Mouse (Mus musculus): ENCODE measurements around the gene Slc38a10.

Gene Slc38a10

DNA sequence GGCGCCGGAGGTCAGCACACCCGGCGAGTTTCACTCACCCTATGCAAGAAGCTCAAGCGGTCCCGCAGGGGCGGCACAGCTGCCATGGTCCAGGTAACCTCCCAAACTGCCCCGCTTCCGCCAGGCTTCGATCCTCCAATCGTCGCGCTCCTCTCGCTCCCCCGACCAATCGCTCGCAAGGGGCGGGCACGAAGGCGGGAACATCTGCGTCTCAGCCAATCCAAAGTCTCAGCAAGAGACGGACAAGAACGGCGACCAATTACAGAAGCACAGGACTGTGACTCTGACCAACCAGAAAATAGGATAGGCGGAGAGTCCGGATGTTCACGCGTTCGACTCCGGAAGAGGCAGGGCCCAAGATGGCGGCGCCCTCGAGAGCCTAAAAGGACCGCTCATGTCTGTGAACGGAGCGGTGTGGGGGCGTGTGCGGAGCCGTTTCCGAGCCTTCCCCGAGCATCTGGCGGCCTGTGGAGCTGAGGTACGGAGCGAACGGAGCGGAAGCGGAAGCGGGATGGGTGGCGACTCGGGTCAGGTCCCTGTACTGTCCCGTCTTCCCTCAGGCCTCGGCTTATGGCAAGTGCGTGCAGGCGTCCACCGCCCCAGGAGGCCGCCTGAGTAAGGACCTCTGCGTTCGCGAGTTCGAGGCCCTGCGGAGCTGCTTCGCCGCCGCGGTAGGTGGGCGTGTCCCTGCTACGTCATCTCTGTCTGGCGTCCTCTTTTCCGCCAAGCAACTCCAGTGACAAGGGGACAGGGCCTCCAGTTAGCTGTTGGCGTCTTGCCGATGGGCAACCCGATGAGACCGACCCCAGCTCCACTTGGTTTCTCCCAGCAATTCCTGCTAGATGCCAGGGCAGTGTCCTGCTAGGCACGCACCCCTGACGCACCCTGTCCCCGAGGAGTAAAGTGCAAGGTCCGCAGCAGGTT lies 52.3 kb downstream of the Slc38a10 start, which contains the start of the genes Tepsin and Ndufaf8:
Gene Tepsin, minus strand, starts transcription at position 144 of the 924 bp plus-strand sequence.
Gene Ndufaf8, plus strand, starts transcription at position 341 of the 924 bp plus-strand sequence.
- peak; percentile 96 for DNase-seq

DNA sequence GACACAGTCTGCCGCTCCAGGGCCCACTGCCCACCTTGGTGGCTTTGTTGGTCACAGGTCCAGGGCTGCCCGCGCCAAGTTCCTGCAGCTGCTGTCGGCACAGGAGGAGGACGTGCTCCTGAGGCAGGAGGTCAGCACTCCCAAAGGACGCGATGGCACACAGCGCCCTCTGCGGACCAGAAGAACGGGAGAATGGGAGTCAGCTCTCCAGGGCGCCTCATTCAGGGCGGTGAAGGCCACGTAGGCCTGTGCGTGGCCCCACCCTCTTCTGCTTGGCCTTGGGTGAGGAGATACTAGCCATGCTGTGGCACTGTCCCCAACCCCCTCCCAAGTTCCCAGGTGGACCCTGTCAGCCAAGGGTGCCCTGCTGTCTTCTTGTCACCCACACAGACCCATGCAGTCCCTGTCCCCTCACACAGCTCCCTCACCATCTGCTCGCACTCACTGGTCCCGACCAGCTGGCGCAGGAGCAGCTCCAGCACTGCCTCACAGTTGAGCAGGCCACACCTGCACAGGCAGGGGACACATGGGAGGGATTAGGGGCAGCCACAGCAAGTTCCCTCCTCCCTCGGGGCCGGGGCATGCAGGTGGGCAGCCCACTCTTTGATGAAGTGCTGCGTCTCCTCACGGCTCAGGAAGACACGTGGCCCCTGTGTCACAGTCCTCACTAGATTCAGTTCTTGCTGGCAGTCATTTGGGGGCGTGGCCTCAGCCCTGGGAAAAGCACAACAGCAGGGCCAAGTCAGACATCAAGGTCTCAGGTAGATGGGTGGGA lies 58.1 kb downstream of the Slc38a10 start:
- no peak for DNase-seq

DNA sequence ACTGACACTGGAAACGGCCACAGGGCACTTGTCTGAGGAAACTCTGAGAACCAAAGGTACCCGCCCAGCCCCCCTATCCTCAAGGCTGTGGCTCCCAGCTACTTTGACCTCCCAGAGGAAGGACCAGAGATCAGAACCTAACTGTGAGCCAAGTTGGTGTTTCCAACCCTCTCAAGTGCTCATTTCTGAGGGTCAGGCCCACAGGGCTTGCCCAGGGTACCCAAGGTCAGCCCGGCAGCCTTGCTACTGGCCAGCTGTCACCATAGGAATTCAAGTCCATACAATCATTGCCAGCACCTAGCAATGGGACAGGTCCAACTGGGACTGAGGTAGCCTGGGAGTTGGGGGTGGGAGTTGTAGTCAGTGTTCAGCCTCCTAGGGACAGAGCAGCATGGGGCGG lies 60.5 kb downstream of the Slc38a10 start:
- no peak for DNase-seq

DNA sequence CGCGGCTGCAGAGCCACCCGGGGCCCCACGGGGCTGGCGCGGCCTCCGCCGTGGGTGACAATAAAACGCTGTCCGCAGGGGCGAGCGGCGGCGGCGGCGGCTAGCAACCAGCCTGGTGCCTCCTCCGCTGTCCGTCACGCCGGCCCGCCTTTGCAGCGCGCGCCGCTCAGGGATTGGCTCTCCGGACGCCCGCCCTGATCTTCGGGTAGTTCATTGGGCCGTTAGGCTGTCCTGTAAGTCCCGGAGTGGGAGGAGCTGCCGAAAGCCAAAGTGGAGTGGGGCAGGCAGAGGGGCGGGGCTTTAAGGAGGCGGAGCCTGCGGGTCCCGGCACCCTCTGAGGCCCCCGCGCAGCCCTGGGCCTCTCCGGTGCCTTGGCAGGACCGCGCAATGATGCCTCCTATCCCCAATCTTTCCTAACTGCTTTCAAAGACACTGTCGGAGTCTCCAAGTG lies 64.4 kb downstream of the Slc38a10 start, which contains the start of gene Cep131:
Gene Cep131, minus strand, starts transcription at position 126 of the 451 bp plus-strand sequence.
- peak; percentile 99 for DNase-seq

DNA sequence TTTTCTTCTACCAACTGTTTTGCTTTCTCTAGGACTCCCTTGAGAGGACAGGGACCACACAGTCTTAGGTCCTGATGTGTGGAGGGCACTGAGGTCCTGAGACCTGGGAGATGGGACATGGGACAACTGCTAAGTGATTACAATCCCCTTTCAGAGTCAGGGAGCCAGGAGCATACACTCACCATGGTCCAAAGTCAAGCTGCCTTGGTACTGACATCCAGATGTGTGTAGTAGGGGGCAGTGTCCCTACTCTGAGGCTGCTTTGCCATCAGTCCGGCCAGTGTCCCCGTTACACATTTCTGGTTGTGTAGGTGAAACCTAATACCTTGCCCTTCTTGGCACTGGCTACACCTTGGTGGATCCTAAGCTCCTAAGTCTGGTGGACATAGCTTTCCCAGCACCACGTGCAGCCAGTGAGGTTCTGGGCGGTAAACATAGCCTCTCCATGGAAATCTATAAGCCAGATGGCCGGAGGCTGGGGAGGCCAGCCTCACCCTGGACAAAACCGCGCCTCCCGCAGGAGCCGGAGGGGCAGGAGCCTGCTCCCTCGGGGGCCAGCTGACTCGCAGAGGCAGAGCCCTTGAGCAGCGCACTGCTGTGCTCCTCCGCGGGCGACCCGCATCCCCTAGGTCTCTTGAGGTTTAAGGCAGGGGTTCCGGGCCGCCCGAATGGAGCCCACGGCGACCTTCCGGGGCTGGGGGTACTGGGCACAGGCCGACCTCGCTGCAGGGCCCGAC lies 65.1 kb downstream of the Slc38a10 start:
- peak; percentile 63 for DNase-seq

DNA sequence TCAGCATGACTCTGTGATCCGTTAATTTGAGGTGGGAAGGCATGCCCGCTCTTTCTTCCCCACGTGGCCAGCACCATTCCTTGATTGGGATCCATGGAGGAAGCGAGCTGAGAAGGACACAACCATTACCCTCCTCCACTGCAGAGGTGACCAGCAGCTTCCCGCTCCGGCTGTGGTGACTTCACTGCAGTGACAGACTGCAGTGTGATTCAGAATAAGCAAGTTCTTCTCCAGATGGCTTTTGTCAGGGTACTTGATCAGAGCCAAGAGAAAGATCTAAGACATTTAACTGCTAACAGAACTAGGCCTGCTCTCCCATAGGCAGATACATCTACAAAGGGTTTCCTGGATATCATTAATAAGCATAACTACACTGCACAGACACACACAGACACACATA lies 70.9 kb downstream of the Slc38a10 start:
- no peak for DNase-seq

DNA sequence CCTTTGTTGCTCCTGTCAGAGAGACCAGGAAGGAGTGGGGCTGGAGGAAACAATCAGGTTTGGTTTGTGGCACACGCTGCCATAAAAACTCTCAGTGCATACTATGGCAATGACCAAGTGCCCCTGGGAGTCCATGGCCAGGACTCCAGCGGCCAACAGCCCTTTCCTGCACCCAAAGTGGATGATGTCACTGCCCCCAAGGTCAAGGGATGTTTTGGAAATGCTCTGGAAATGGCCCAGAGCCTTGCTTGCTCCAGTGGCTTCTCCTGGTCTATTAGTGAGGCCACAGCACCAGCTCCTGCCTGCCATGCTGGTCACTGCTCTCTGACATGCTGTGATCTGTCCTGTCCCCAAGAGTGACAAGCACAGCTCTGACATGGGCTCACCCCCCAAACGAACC lies 75.0 kb downstream of the Slc38a10 start:
- DNase-seq = no peak

DNA sequence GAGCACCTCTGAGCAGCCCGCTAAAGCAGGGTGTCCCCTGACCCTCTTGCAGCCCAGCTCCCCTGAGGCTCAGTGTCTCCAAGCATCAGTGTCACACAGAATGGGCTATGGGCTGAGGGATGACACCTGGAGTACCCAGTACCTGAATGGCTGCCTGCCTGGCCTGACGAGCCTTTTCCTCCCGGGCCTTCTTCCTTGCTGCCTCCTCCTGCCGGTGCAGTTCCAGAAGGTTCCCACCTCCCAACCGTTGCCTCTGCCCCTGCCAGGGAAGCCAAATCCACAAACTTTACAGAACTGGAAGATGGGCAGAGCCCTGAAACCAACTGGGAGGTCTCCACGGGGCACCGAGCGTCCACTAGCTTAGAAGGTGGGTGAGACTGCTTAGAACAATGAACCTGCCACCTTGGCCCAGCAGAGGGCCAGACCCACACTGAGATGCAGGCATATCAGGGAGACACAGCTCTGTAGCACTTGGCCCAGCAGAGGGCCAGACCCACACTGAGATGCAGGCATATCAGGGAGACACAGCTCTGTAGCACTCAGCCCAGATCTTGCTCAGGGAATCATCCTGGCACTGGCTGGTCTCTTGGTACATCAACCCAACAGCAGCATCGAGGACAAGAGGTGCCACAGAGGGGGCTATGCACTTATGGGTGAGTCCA lies 78.0 kb downstream of the Slc38a10 start:
- DNase-seq = no peak

DNA sequence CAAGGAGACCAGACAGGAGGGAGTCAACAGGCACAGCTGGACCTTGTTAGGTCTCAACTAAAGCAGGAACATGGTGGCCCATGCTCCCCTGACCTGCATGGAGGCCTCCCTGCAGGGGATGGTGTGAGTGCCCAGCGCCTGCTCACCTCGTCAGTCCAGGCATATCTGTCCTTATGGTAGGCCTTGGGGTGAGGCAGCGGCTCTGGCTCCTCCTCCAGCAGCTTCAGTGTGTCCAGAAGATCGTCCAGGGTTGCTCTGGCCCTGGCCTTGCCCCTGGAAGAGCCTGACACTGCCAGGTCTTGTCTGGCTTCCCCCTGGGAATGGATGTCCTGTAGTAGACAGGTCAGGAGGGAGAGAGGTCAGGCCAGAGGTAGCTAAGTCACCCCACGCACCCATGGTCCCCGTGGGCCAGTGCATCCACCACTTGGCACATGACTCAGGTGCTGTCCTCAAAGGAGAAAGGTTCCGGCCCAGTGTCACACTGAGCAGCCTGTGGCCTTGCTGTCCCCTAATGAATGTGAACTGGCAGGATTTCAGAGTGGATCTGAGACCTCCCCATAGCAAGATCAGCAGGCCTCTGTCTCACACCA lies 79.3 kb downstream of the Slc38a10 start:
- no peak for DNase-seq

DNA sequence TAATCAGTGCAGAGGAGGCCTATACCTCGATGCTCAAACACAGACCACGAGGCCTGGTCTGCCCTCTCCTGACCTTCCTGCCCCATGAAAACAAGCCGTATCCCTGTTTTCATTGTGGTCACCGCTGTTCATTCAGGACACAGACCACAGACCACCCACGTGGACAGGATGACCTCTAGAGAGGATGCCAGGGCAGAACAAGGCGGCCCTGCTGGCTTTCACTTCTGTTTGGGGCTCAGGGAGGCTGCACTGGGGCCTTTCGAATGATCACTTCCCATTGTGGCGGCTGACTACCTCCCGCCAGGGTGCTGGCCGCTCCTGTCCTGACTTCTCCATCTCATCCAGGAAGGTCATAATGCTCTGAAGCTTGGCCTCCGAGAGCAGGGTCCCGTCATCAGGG lies 80.1 kb downstream of the Slc38a10 start:
- peak; percentile 48 for DNase-seq

DNA sequence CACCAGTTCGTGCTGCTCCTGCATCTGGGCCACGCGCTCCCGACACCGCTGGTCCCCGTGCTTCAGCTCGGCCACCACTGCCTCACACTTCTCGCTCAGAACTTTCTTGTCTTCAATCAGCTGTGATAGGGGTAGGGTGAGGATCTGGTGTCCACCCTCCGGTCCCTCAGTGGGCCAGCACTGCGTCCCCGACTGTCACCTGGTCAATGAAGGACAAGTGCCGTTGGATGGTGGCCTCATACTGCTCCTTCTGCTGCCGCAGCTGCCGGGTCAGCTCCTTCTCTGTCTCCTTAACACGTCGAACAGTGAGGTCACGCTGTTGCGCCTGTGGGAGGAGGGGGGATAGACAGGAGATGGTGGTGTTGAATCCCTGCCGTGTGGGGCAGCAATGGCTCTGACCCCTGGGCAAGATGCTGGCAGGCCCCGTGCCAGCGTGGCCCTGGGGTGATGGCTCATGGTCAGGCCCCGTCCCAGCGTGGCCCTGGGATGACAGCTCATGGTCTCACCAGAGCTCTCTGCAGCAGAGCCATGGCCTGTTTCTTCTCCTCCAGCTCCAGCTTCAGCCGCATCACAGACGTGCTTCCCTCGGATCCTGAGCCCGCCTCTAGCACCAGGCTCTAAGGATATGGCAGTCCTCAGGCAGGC lies 80.7 kb downstream of the Slc38a10 start:
- no peak for DNase-seq

DNA sequence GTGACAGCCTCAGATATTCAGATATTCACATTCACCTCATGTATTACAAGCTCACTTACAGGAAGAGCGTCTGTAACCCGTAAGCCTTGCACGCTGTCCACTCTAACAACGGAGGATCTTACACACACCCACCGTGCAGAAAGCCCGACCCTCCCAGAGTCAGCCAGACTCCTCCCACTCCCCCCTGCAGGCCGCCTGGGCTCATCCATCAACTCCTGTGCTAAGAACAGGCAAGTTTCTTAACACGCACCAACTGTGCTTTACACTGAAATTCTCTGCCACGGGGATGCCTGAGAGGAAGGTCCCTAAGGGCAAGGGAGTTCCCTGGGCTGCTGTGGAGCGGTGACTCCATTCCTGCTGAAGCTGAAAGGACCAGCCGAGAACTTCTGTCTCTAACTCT lies 81.9 kb downstream of the Slc38a10 start:
- peak; percentile 47 for DNase-seq

DNA sequence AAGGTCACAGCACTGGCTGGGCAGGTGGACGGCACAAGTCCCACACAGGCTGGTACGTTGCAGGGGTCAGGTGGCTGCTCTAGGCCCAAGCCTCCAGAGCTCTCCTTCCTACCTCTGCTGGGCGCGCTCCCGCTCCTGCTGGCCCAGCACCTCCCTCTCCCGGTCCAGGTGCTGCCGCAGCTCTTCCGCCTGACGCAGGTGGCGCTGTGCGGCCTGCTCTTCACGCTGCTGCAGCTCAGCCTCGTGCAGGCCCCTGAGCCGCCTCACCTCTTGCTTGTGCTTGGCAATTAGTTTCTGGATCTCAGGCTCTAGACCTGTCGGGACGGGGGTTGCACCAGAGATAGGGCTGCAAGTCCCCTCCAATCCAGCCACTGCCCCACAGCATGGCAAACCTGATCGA lies 83.3 kb downstream of the Slc38a10 start:
- DNase-seq = peak; percentile 45

DNA sequence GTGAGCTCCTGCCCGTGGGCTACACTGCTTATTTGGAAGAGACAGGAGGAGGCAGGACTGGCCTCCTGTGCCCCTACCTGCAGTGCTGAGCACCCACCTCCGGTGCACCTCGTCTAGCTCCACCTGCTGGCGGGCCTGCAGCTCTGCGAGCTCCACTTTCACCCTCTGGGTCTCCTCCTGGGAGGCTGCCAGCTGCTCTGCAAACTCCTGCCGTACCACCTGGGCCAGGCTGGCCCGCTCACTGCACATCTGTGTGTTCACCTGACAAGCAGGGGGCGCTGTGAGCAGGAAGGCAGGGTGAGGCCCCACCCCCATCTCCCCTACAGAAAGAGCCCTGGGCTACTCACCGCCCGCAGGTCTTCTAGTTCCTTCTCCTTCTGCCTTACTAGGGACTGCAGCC lies 85.9 kb downstream of the Slc38a10 start:
- peak; percentile 54 for DNase-seq

DNA sequence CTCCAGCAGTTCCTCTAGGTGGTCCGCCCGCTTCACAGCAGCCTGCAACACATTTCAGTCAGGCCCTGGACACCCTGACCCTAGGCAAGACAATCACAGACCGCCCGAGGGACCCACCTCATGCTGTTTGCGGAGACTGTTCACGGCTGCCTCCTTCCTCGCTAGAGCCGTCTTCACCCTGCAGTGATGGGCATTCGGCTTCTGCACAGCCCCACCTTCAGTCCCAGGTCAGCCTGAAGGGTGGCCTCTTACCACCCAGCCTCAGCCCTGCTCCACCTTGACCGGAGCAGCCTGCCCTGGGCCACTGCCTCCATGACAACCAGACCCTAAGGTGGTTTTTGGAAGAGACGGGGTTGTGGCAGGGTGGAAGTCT lies 86.5 kb downstream of the Slc38a10 start:
- DNase-seq = no peak

DNA sequence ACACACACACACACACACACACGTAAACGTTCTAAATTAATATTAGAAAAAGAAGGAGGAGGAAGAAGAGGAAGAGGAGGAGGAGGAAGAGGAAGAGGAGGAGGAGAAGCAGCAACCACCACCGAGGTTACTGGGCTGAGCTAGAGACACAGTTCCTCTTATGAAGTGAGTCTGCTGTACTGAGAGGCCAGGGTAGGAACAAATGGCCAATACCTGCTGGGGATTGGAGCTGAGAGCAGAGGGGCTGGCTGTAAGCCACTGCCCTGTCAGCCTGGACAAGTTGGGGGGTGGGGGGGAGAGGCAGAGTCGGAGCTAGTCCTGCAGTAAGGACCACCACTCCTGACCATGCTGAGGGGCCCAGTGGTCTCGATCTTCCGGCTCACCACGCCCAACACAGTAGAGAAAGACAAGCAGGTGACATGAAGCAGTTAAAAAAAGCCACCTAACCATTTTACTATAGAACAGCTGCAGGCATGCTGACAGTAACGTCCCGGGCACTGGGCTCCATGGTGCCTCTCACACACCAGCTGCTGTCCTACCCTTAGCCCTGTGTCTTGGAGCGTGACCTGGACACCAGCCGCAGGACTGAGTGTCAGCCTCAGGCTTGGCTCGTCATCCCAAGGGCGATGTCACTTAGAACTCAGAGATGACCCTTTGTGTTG lies 87.0 kb downstream of the Slc38a10 start:
- DNase-seq = no peak

DNA sequence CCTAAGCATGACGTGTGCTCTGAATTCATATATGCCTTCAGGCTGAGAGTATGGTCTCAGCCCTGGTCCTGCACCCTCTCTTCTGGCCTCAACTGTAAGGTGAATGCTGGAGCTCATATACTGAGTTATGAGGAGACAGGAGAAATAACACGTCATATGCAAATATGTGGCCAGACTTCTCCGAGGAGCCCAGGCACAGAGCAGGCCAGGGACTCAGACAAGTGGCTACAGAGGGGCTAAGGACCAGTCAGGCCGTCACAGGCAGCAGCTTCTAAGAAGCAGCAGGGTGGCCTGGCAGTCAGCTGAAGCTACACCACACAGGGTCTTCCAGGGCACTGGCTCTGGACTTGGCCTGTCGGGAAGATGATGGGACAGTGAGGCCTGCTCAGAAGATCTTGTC lies 87.8 kb downstream of the Slc38a10 start:
- DNase-seq = no peak

DNA sequence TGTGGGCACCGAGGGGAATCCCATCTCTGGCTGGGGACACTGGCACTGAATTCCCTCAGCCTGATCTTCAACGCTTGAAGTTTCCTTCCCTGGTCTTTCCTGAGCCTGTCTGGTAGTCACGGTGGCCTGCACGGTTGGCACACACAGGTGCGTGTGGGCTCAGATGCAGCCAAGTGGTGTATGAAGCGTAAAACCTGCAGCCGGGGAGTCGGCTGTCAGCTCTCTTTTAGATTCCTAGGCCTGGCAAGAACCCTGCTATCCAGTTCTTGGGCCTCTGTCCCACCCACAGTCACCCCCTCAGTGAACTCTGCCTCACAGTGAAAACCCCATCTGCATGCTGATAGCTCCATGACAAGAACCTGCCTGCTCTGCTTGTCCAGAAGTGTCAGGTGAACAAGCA lies 90.5 kb downstream of the Slc38a10 start:
- no peak for DNase-seq

DNA sequence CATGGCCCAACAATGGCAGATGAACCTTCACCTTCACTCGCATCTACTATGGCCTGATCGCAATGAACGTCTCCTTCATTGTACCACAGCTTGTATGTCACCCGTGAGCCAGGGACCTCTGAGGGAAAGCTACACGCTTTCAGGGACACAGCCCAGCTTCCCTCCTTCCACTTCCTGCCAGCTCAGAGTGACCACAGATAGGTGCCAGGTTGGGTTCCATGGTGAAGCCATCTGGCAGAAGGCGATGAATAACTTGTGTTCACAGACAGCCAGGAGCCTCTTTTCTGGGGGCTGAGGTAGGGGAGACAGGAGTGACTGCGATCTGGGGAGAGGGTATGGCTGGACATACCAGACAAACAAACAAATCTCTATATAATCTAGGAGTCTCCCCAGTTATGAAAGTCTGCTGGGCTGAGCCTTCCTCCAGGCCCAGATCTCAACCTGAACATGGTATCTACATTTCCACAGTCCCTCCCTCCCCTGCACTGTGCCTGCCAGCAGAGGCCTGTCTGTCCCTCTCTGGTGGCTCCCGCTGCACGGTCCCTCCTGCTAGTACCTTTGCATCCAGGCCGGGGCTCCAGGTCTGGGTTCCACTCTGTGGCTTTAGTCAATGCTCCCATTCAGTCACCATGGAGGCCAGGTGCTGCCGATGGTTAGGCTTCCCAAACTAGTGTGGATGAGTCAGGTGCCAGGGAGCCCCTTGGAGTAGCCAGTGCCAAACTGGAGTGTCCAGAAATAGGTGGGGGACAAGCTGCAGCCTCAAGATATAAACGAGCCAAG lies 95.0 kb downstream of the Slc38a10 start:
- no peak for DNase-seq

All from embryo, embryonic 11 days (tissue).